Mouse (Mus musculus): ENCODE measurements at regions not wholly inside any gene's neighbourhood (a gene's known extent, or its start where the extent isn't known, plus 50 kb on each side); places are given as distances from the start of the nearest gene placed in this dataset.

DNA sequence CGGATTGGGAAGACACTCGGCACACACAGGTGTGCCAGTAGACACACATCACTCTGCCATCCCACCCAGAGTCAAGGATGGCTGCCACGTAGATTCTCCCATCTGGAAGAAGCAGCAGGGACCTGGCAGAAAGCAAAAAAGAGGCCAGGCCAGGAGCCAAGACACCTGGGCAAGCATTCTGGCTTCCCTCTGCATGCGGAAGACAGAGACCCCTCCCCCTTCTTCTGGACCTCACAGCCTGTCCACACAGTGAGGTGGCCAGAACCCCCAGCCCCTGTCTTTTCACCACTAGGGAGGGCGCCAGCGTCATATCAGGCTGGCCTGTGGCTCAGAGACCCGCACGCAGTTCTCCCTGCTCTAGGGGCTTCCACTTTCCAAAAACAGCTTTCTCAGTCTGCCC, 73.6 kb downstream of the Tmem270 start:
- H3K9me3 ChIP-seq (replicated peaks; ENCODE audit: control insufficient read depth, insufficient read depth, low read length, poor library complexity, severe bottlenecking) = no peaks in the 10 kb centered on the region
- no peak for TF ChIP-seq POLR2A (IDR thresholded peaks at IDR 0.05; ENCODE audit: insufficient read depth, low read length)
- TF ChIP-seq EP300 (IDR thresholded peaks at IDR 0.05; ENCODE audit: insufficient read depth, low read depth, low read length) = no peak
- no peak for TF ChIP-seq CTCF (IDR thresholded peaks at IDR 0.05; ENCODE audit: low read depth, low read length)
- no peak overlapping the region for H3K27ac ChIP-seq (ENCODE audit: insufficient read depth, low read length)
- no peak overlapping the region for H3K9ac ChIP-seq (ENCODE audit: low read depth, poor library complexity, severe bottlenecking)
- no peak overlapping the region for H3K4me3 ChIP-seq (ENCODE audit: low read depth, low read length)
- H3K36me3 ChIP-seq (ENCODE audit: control insufficient read depth, insufficient read depth, low read length, poor library complexity, severe bottlenecking) = no peaks in the 10 kb centered on the region
- H3K4me1 ChIP-seq (ENCODE audit: control insufficient read depth, insufficient read depth, low read length) = peaks cover 2% of the 10 kb centered on the region
- H3K27me3 ChIP-seq (ENCODE audit: control insufficient read depth, insufficient read depth, low read length, poor library complexity, severe bottlenecking) = no peaks in the 10 kb centered on the region

DNA sequence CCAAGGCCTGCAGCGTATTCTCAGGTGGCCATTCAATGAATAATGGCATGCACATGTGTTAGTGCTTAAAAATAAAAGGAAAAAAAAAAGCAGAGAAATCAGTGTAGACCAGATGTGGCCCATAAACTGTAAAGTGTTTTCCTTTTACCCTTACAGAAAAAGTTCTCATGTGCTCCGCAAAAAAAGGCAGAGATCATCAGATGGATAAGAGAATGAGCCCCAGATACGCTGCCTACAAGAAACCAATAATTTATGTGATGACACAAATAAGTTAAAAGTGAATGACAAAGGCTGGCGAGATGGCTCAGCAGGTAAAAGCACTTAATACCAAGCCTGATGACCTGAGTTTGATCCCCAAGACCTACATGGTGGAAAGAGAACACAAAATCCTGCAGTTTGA, 70.5 kb upstream of the Eln start:
- Histone ChIP-seq H3K27ac (ENCODE audit: insufficient read depth, low read length) (no peak overlapping the region), H3K27me3 (ENCODE audit: control insufficient read depth, insufficient read depth, low read length, poor library complexity, severe bottlenecking) (no peaks in the 10 kb centered on the region), H3K36me3 (ENCODE audit: control insufficient read depth, insufficient read depth, low read length, poor library complexity, severe bottlenecking) (no peaks in the 10 kb centered on the region), H3K4me3 (ENCODE audit: low read depth, low read length) (no peak overlapping the region), H3K4me1 (ENCODE audit: control insufficient read depth, insufficient read depth, low read length) (no peaks in the 10 kb centered on the region), H3K9ac (ENCODE audit: low read depth, poor library complexity, severe bottlenecking) (no peak overlapping the region), H3K9me3 (replicated peaks; ENCODE audit: control insufficient read depth, insufficient read depth, low read length, poor library complexity, severe bottlenecking) (no peaks in the 10 kb centered on the region)
- TF ChIP-seq CTCF (IDR thresholded peaks at IDR 0.05; ENCODE audit: low read depth, low read length) (no peak), POLR2A (IDR thresholded peaks at IDR 0.05; ENCODE audit: insufficient read depth, low read length) (no peak), EP300 (IDR thresholded peaks at IDR 0.05; ENCODE audit: insufficient read depth, low read depth, low read length) (no peak)

DNA sequence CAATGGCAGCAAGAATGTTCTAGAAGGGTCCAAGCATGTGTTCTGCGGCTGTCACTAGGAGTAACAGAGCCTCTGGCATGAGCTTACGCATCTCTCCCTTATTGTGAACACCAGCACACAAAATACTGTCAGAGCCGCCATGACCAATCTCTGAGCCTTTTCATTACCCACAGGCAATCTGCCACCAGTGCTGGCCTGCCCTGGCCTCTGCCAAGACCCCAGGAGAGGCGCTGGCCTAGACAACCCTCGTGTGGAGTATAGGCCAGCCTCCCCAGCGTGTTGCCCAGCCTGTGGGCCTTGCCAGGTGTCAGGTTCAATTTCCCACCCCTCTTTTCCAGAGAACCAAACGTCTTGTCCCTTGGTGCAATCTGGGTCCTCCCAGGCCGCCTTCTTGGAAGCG, 62.0 kb upstream of the Eln start:
- TF ChIP-seq EP300 (IDR thresholded peaks at IDR 0.05; ENCODE audit: insufficient read depth, low read depth, low read length) (no peak), CTCF (IDR thresholded peaks at IDR 0.05; ENCODE audit: low read depth, low read length) (no peak), POLR2A (IDR thresholded peaks at IDR 0.05; ENCODE audit: insufficient read depth, low read length) (no peak)
- Histone ChIP-seq H3K4me3 (ENCODE audit: low read depth, low read length) (no peak overlapping the region), H3K27ac (ENCODE audit: insufficient read depth, low read length) (no peak overlapping the region), H3K9ac (ENCODE audit: low read depth, poor library complexity, severe bottlenecking) (no peak overlapping the region), H3K36me3 (ENCODE audit: control insufficient read depth, insufficient read depth, low read length, poor library complexity, severe bottlenecking) (no peaks in the 10 kb centered on the region), H3K9me3 (replicated peaks; ENCODE audit: control insufficient read depth, insufficient read depth, low read length, poor library complexity, severe bottlenecking) (no peaks in the 10 kb centered on the region), H3K27me3 (ENCODE audit: control insufficient read depth, insufficient read depth, low read length, poor library complexity, severe bottlenecking) (no peaks in the 10 kb centered on the region), H3K4me1 (ENCODE audit: control insufficient read depth, insufficient read depth, low read length) (no peaks in the 10 kb centered on the region)

DNA sequence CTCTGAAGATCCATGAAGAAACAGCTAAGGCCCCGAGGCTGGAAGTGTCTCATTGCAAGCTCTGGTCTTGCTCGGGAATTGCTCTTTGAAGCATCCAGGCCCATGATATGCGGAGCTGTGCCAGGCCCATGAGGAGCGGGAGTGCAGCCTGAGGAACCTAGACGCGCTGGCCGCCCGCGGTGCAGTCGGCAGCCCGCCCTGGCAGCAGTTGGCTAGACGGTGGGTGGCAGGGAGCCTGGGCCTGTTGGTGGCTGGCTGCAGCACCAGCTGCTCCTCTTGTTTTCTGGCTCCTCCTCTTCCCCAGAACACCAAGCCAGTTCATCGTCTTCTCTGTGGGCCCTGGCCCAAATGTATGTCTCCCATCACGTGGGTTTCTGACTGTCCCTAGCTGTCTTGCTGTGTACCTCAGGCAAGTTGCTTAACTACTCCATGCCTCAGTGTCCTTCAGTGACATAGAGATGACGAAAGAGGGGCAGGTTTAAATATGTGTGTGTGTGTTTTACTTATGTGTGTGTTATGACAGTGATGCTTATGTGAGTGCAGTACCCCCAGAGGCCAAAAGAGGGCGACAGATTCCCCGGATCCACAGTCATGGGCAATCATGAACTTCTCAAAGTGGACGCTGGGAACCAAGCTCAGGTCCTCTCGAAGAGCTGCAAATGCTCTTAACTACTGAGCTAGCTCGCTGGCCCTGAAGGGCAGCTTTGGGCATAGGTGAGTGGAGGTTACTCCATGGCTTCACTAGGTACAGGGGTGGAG, 57.3 kb upstream of the Eln start:
- TF ChIP-seq CTCF (IDR thresholded peaks at IDR 0.05; ENCODE audit: low read depth, low read length) (peak; percentile 47), EP300 (IDR thresholded peaks at IDR 0.05; ENCODE audit: insufficient read depth, low read depth, low read length) (no peak), POLR2A (IDR thresholded peaks at IDR 0.05; ENCODE audit: insufficient read depth, low read length) (no peak)
- Histone ChIP-seq H3K36me3 (ENCODE audit: control insufficient read depth, insufficient read depth, low read length, poor library complexity, severe bottlenecking) (no peaks in the 10 kb centered on the region), H3K4me1 (ENCODE audit: control insufficient read depth, insufficient read depth, low read length) (no peaks in the 10 kb centered on the region), H3K9ac (ENCODE audit: low read depth, poor library complexity, severe bottlenecking) (no peak overlapping the region), H3K4me3 (ENCODE audit: low read depth, low read length) (no peak overlapping the region), H3K27ac (ENCODE audit: insufficient read depth, low read length) (no peak overlapping the region), H3K9me3 (replicated peaks; ENCODE audit: control insufficient read depth, insufficient read depth, low read length, poor library complexity, severe bottlenecking) (no peaks in the 10 kb centered on the region), H3K27me3 (ENCODE audit: control insufficient read depth, insufficient read depth, low read length, poor library complexity, severe bottlenecking) (no peaks in the 10 kb centered on the region)

DNA sequence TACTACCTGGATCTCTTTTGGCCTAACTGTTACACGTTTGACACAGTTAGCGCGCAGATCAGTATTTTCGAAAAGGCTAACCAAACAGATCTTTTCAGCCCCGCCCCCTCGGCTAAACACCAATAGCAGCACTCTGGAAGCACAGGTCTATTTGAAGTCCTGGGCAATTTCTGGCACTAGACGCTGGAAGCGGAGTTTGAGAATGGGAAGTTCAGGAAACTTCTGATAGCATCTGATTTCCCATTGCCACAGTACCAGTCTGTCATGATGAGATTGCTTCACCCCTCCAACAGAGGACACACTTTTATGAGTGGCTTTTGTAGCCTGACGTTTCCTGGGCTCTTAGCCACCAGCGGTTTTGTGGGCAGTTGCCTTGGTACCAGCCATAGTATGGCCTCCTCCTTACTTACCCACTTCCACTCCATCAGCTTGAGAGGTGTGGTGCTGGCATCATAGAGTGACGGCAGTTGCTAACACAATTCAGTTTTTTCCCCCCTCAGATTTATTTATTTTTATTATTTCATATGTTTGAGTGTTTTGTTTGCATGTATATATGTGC, 55.1 kb upstream of the Eln start:
- no peak overlapping the region for H3K27ac ChIP-seq (ENCODE audit: insufficient read depth, low read length)
- no peaks in the 10 kb centered on the region for H3K27me3 ChIP-seq (ENCODE audit: control insufficient read depth, insufficient read depth, low read length, poor library complexity, severe bottlenecking)
- H3K9ac ChIP-seq (ENCODE audit: low read depth, poor library complexity, severe bottlenecking) = no peak overlapping the region
- H3K4me3 ChIP-seq (ENCODE audit: low read depth, low read length) = no peak overlapping the region
- no peak for TF ChIP-seq EP300 (IDR thresholded peaks at IDR 0.05; ENCODE audit: insufficient read depth, low read depth, low read length)
- no peak for TF ChIP-seq CTCF (IDR thresholded peaks at IDR 0.05; ENCODE audit: low read depth, low read length)
- no peak for TF ChIP-seq POLR2A (IDR thresholded peaks at IDR 0.05; ENCODE audit: insufficient read depth, low read length)
- H3K9me3 ChIP-seq (replicated peaks; ENCODE audit: control insufficient read depth, insufficient read depth, low read length, poor library complexity, severe bottlenecking) = no peaks in the 10 kb centered on the region
- H3K36me3 ChIP-seq (ENCODE audit: control insufficient read depth, insufficient read depth, low read length, poor library complexity, severe bottlenecking) = no peaks in the 10 kb centered on the region
- no peaks in the 10 kb centered on the region for H3K4me1 ChIP-seq (ENCODE audit: control insufficient read depth, insufficient read depth, low read length)

DNA sequence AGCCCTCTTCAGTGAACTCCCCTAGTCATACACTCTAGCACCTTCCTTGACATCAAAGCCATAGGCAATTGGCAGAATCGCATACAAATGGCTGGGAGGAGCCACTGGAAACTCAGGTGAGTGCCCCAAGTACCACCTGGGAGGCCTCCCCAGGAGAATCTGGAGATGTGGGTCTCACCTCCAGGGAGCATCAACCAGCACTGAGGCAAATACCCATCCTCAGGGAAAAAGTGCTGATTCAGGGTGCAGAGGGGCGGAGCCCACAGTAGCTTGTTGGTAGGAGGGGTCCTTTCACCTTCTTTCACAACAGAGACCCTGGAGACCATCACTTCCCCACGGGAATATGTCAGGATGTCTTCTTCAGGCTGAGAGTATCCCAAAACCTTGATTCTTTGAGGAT, 53.4 kb upstream of the Eln start:
- Histone ChIP-seq H3K9me3 (replicated peaks; ENCODE audit: control insufficient read depth, insufficient read depth, low read length, poor library complexity, severe bottlenecking) (no peaks in the 10 kb centered on the region), H3K4me1 (ENCODE audit: control insufficient read depth, insufficient read depth, low read length) (no peaks in the 10 kb centered on the region), H3K4me3 (ENCODE audit: low read depth, low read length) (no peak overlapping the region), H3K36me3 (ENCODE audit: control insufficient read depth, insufficient read depth, low read length, poor library complexity, severe bottlenecking) (no peaks in the 10 kb centered on the region), H3K27me3 (ENCODE audit: control insufficient read depth, insufficient read depth, low read length, poor library complexity, severe bottlenecking) (no peaks in the 10 kb centered on the region), H3K27ac (ENCODE audit: insufficient read depth, low read length) (no peak overlapping the region), H3K9ac (ENCODE audit: low read depth, poor library complexity, severe bottlenecking) (no peak overlapping the region)
- TF ChIP-seq POLR2A (IDR thresholded peaks at IDR 0.05; ENCODE audit: insufficient read depth, low read length) = no peak
- no peak for TF ChIP-seq EP300 (IDR thresholded peaks at IDR 0.05; ENCODE audit: insufficient read depth, low read depth, low read length)
- no peak for TF ChIP-seq CTCF (IDR thresholded peaks at IDR 0.05; ENCODE audit: low read depth, low read length)
